Mouse (Mus musculus): ENCODE measurements at regions not wholly inside any gene's neighbourhood (a gene's known extent, or its start where the extent isn't known, plus 50 kb on each side); places are given as distances from the start of the nearest gene placed in this dataset.

DNA sequence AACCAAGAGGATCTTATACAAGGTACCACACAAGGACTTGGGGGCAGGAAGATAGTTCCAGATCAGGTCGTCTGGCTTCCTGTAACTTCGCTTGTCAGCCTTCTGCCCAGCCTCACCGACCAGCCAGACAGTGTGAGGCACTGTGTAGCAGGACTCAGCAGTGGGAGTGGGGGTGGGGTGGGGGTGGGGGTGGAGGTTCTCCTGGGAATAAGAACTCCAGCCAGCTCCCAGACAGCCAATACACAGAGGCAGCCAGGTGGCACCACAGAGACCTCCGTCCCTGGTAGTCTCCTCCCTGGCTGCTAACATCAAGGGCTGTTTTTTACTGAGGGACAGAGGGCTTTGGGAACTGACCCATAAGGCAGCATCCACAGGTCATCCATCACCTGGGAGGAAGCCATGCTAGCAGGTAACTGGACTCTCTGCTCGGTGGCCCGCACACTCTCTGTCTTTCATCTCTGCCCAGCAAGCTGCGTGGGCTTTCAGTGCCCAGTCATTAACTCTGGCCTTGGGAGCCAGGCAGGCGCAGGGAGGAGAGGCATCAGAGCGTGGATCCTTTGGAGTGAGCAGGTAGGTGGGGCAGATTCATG is 60.3 kb upstream of the Wnt4 start:
- DNase-seq (ENCODE audit: low spot score) = no peak

- no peak for DNase-seq (ENCODE audit: low spot score)
Observed at GRCm38 (mm10) chr4:137214573-137214972, 62.7 kb upstream of the Wnt4 start.

GRCm38 (mm10) chr4:137212846-137213245 is 64.4 kb upstream of the Wnt4 start:
- no peak for DNase-seq (ENCODE audit: low spot score)

GRCm38 (mm10) chr4:137212106-137212505 is 65.2 kb upstream of the Wnt4 start:
- no peak for DNase-seq (ENCODE audit: low spot score)

GRCm38 (mm10) chr4:137211288-137211687 is 66.0 kb upstream of the Wnt4 start:
- DNase-seq (ENCODE audit: low spot score) = no peak

DNA sequence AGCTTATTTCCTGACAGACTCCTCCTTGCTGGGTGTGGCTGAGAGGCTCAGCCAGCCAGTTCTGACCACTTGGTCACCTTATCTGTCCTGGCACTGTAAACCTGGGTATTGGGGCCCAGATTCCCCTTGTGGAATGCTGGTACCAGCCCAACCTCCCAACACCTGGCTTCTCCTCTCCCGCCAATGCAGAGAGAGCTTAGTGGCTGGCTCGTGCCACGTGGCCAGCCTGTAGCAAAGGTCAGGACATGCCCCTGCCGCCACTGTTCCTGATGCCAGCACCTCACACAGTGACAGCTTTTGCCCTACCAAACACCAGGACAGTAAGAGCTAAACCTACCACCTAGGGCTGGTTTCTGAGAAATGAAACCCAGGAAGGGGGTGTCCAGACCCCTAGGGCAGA is 66.8 kb upstream of the Wnt4 start:
- no peak for DNase-seq (ENCODE audit: low spot score)

DNA sequence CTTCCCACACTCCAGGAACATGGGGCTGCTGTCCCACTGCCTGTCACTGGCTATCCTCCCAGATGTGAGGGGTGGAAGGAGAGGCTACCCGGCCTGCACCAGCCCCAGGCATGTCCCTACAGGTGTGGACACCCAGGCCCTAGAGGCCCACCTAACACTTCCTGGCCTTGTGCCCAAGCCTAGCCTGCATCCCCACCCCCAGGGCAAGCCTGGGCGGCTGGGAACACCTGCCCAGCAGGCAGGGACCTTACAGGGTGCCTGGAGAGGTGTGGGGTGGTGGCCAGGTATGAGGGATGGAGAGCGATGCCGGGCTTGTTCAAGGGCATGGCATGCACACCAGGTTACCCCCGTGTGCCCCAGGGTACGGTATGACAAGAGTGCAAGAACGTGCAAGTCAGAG is 76.3 kb upstream of the Wnt4 start:
- DNase-seq (ENCODE audit: low spot score) = no peak

DNA sequence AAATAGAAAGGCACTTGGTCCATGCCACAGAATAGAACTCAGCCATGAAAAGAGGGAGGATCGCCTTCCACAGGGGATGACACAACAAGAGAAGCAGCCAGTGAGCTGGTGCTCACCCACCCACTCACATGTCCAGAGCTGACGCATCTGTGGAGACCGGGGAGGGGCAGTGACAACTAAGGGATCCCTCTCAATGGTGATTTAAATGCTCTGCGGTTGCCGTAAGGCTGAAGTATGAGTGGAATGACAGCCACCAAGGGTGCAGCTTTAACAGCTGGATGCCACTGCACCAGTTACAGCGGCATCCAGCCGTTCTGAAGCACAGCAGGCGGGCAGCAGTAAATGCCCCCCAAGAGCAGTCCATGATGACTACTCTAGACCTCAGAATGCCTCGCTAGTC is 76.9 kb upstream of the Wnt4 start:
- DNase-seq (ENCODE audit: low spot score) = no peak

- no peak for DNase-seq (ENCODE audit: low spot score)
Observed at GRCm38 (mm10) chr4:137196491-137196974, 80.8 kb upstream of the Wnt4 start.

- DNase-seq (ENCODE audit: low spot score) = no peak
Observed at GRCm38 (mm10) chr4:137194106-137194505, 83.2 kb upstream of the Wnt4 start.

- DNase-seq (ENCODE audit: low spot score) = no peak
Observed at GRCm38 (mm10) chr4:137190625-137191024, 86.7 kb upstream of the Wnt4 start.

GRCm38 (mm10) chr4:137189801-137190200 is 87.5 kb upstream of the Wnt4 start:
- no peak for DNase-seq (ENCODE audit: low spot score)

- no peak for DNase-seq (ENCODE audit: low spot score)
Observed at GRCm38 (mm10) chr4:137189058-137189457, 88.2 kb upstream of the Wnt4 start.

GRCm38 (mm10) chr4:137187592-137187991 is 89.7 kb upstream of the Wnt4 start:
- no peak for DNase-seq (ENCODE audit: low spot score)

DNA sequence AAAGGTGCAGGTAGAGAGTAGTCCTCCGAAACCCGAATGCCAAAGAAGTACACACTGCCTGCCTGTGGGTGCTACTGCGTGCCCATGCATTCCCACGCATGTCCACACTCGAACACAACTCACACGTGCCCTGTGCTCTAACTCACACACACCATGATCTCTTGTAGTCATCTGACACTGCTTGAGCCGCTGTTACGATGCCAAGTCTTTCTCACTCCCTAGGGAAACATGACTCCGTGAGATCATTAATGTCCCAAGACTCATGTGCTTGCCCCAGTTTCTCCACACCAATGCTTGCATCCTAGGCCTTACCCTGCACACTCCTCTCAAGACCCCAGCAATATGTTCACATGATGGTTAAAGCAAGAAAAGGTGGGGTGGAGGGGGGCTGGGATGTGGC is 90.2 kb upstream of the Wnt4 start:
- no peak for DNase-seq (ENCODE audit: low spot score)

DNA sequence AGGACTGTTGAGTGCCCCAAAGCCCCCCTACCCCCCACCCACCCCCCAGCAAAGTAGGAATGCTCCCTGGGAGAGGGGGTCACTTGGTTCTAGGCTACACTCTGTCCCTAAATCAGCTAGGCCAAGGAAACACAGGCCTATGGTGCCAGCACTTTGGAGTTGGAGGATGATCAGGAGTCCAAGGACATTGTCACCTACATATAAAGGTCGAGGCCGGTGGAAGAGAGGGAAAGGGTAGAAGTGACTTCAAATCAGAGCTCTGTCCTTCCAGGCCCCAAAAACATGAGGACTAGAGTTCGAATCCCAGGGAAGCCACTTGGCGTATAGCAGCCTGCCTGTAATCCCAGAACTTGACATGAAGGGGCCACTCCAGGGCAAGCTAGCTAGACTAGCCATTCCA is 92.3 kb upstream of the Wnt4 start:
- no peak for DNase-seq (ENCODE audit: low spot score)

- no peak for DNase-seq (ENCODE audit: low spot score)
Observed at GRCm38 (mm10) chr4:137183181-137183850, 94.0 kb upstream of the Wnt4 start.

DNA sequence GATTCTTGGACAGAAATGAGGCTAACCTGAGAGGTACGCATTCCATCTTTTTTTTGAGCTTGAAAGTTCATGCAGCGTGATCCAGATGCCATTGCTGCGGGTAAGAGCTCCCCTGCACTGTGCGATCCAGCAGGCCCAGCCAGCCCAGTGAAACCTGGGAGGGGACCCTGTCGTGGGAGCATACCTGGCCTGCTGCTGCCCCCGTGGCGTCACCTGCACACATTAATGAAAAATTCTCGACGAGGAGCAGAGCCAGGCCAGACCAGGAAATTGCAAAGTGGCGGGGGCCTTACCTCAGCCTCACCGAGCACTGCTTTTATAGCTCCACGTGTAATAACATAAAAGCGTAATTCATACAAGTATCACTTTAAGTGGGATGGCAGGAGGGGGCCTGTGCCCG is 94.7 kb upstream of the Wnt4 start:
- no peak for DNase-seq (ENCODE audit: low spot score)

GRCm38 (mm10) chr4:137181252-137181651 is 96.0 kb upstream of the Wnt4 start:
- DNase-seq (ENCODE audit: low spot score) = no peak

DNA sequence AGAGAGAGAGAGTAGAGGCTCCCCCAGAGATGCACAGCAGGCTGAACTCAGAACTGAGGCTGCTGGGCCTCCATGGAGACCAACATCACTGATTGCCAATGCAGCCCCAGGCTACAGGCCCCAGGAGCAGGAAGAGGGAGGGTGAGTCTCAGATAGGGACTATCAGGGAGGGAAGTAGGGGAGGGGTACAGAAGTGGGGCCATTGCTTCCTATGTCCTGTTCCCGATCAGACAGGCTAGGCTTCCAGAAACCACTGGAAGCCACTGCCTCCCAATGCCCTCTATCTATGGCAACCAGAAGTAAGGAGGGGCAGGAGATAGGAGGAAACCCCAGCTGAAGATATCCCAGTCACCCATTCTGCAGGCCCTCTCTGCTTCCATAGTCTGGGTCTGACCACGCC is 97.2 kb upstream of the Wnt4 start:
- DNase-seq (ENCODE audit: low spot score) = no peak

GRCm38 (mm10) chr4:137178833-137179232 is 98.5 kb upstream of the Wnt4 start:
- no peak for DNase-seq (ENCODE audit: low spot score)

DNA sequence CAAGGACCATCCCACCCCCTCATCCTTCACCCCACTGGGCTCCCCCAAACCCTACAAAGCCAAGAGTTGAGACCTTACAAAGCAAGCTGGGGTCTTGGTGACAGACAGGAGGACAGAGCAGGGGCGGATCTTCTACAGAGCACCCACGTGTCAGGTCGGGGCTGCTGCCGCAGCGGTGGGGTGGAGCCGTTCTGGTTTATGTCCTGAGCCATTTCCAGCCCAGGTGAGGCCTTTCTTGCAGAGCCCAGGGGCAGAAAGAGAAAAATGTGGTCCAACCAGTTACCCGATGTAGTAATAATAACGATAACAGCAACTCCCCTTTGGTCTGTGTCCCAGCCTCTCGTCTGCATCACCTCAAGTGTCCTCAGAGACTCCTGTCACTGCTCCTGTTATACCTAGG is 112.4 kb upstream of the Wnt4 start:
- DNase-seq (ENCODE audit: low spot score) = no peak

DNA sequence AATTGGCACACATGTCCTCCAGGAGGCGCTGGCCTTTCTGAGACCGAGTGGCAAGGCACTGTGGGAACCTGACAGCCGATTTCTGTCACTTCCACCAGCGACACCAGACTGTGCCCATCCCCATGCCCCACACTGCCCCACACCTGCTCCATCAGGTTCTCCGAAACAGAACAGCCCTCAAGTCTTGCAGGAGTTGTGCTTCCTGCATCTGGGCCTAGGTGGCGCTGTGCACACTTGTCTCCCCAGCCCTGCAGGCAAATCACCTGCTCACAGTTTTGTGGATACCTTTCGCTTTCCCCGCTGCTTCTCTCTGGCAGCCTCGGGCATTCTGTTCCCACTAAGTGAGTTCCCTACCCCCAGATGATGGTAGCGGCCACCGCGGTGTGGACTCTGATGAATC is 112.9 kb upstream of the Wnt4 start:
- peak; percentile 59 for DNase-seq (ENCODE audit: low spot score)

- no peak for DNase-seq (ENCODE audit: low spot score)
Observed at GRCm38 (mm10) chr4:137163962-137164361, 113.3 kb upstream of the Wnt4 start.
